Mouse (Mus musculus) testis, postnatal 14 days (tissue): Measurements from ENCODE around the gene Arhgef17.

Source experiments
- DNase-seq: peaks from one replicate; pipeline ENCODE4 v3.0.0; 2021; ENCODE audit warnings: low spot score

Arhgef17 gene

GRCm38 (mm10) chr7:100845412-100845811 is 86.5 kb downstream of the Arhgef17 start:
- DNase-seq: no peak

- DNase-seq: no peak
Observed at GRCm38 (mm10) chr7:100845026-100845400, 86.9 kb downstream of the Arhgef17 start.

GRCm38 (mm10) chr7:100844385-100845025 is 87.4 kb downstream of the Arhgef17 start:
- DNase-seq: no peak

- no peak for DNase-seq
Observed at GRCm38 (mm10) chr7:100843866-100844265, 88.0 kb downstream of the Arhgef17 start.

- DNase-seq: no peak
Observed at GRCm38 (mm10) chr7:100842175-100842574, 89.7 kb downstream of the Arhgef17 start.

GRCm38 (mm10) chr7:100841608-100842007 is 90.3 kb downstream of the Arhgef17 start:
- DNase-seq: no peak

- DNase-seq: no peak
Observed at GRCm38 (mm10) chr7:100840906-100841305, 91.0 kb downstream of the Arhgef17 start.

- no peak for DNase-seq
Observed at GRCm38 (mm10) chr7:100839632-100840402, 92.1 kb downstream of the Arhgef17 start.

GRCm38 (mm10) chr7:100837701-100838100 is 94.2 kb downstream of the Arhgef17 start:
- no peak for DNase-seq

- no peak for DNase-seq
Observed at GRCm38 (mm10) chr7:100836657-100837056, 95.2 kb downstream of the Arhgef17 start.

GRCm38 (mm10) chr7:100835711-100836110 is 96.2 kb downstream of the Arhgef17 start:
- no peak for DNase-seq

- DNase-seq: no peak
Observed at GRCm38 (mm10) chr7:100835168-100835567, 96.7 kb downstream of the Arhgef17 start.

- DNase-seq: no peak
Observed at GRCm38 (mm10) chr7:100833859-100834258, 98.0 kb downstream of the Arhgef17 start.

GRCm38 (mm10) chr7:100828549-100828948 is 103.4 kb downstream of the Arhgef17 start:
- DNase-seq: no peak

GRCm38 (mm10) chr7:100824661-100825060 is 107.2 kb downstream of the Arhgef17 start:
- no peak for DNase-seq
